Mouse (Mus musculus) thymus, postnatal 25 days (tissue): Measurements from ENCODE around the gene Cypt4.
"Not testable (repeated sequence)": the region's sequence is repeated elsewhere in the genome, so short reads cannot be mapped to it uniquely, and the experiment has no call there.

Experiments used
- DNase-seq: peaks from one replicate; pipeline ENCODE4 v3.0.0; 2022

The Cypt4 gene

DNA sequence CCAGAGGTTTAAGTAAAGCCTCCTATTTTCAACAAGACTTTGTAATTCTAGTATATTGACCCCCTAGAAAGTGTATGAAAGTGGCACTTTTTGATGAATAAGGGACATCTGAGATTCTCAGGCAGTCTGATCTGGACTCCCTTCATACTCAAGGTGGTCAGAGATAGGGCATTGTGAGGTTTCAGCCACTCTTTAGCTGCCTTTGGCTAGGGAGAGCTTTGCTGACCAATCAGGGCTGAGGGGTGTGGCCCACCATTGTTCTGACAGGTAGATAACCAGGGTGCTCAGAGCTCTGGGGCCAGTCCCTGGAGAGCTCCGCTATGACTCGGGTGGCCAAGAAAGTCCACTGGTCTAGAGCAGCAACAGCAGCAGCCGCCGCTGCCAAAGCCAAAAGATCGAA is at the start of gene Cypt4:
Gene Cypt4 (plus strand): TSS at position 301 of the 400 bp plus-strand sequence.
- no peak for DNase-seq

DNA sequence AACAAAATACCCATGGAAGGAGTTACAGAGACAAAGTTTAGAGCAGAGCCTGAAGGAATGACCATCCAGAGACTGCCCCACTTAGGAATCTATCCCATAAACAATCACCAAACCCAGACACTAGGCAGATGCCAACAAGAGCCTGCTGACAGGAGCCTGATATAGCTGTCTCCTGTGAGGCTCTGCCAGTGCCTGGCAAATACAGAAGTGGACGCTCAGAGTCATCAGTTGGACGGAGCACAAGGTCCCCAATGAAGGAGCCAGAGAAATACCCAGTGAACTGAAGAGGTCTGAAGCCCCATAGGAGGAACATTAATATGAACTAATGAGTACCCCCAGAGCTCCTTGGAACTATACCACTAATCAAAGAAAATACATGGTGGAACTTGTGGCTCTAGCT is 12.3 kb downstream of the Cypt4 start:
- DNase-seq: not testable (repeated sequence)
